Mouse (Mus musculus): ENCODE data around the gene Chchd1.

Gene Chchd1

GRCm38 (mm10) chr14:20725660-20726339, 23.0 kb downstream of the Chchd1 start:
- DNase-seq (ENCODE audit: low read depth), result no peak

- DNase-seq (ENCODE audit: low read depth), result no peak
Measured at GRCm38 (mm10) chr14:20729871-20730270, 27.1 kb downstream of the Chchd1 start.

GRCm38 (mm10) chr14:20730853-20731602, 28.2 kb downstream of the Chchd1 start:
- DNase-seq (ENCODE audit: low read depth), result no peak

GRCm38 (mm10) chr14:20733041-20733951, 30.5 kb downstream of the Chchd1 start:
- DNase-seq (ENCODE audit: low read depth), result peak; percentile 61

GRCm38 (mm10) chr14:20733952-20734774, 31.4 kb downstream of the Chchd1 start, which contains the start of gene Ndst2:
TSS of gene Ndst2 (minus strand) at chr14:20734562.
- DNase-seq (ENCODE audit: low read depth), result peak; percentile 94

- no peak for DNase-seq (ENCODE audit: low read depth)
Measured at GRCm38 (mm10) chr14:20735052-20735451, 32.2 kb downstream of the Chchd1 start.

- no peak for DNase-seq (ENCODE audit: low read depth)
Measured at GRCm38 (mm10) chr14:20735892-20736390, 33.1 kb downstream of the Chchd1 start.

GRCm38 (mm10) chr14:20737306-20737705, 34.5 kb downstream of the Chchd1 start:
- DNase-seq (ENCODE audit: low read depth), result peak; percentile 55

GRCm38 (mm10) chr14:20738511-20738910, 35.7 kb downstream of the Chchd1 start:
- no peak for DNase-seq (ENCODE audit: low read depth)

- no peak for DNase-seq (ENCODE audit: low read depth)
Measured at GRCm38 (mm10) chr14:20741301-20741700, 38.5 kb downstream of the Chchd1 start.

GRCm38 (mm10) chr14:20743614-20744013, 40.8 kb downstream of the Chchd1 start:
- DNase-seq (ENCODE audit: low read depth), result no peak

GRCm38 (mm10) chr14:20746935-20747334, 44.1 kb downstream of the Chchd1 start:
- no peak for DNase-seq (ENCODE audit: low read depth)

GRCm38 (mm10) chr14:20748388-20748787, 45.6 kb downstream of the Chchd1 start:
- no peak for DNase-seq (ENCODE audit: low read depth)

GRCm38 (mm10) chr14:20749494-20750051, 46.8 kb downstream of the Chchd1 start:
- DNase-seq (ENCODE audit: low read depth), result no peak

- DNase-seq (ENCODE audit: low read depth), result no peak
Measured at GRCm38 (mm10) chr14:20750503-20750902, 47.7 kb downstream of the Chchd1 start.

- DNase-seq (ENCODE audit: low read depth), result no peak
Measured at GRCm38 (mm10) chr14:20753792-20754191, 51.0 kb downstream of the Chchd1 start.

All from NIH3T3 (cell line).